Mouse (Mus musculus): ENCODE measurements at regions not wholly inside any gene's neighbourhood (a gene's known extent, or its start where the extent isn't known, plus 50 kb on each side); places are given as distances from the start of the nearest gene placed in this dataset.

- no peak overlapping the region for H3K9ac ChIP-seq (ENCODE audit: low read length)
- no peaks in the 10 kb centered on the region for H3K9me3 ChIP-seq (replicated peaks; ENCODE audit: control insufficient read depth, low read length)
- H3K4me2 ChIP-seq (ENCODE audit: low read depth, low read length): no peak overlapping the region
- no peaks in the 10 kb centered on the region for H3K27me3 ChIP-seq (ENCODE audit: control insufficient read depth, insufficient read depth, low read length)
- no peak overlapping the region for H3K4me3 ChIP-seq (replicated peaks; ENCODE audit: low read length)
- no peak for ATAC-seq (ENCODE audit: insufficient read depth, low FRiP score)
- no peak overlapping the region for H3K27ac ChIP-seq (ENCODE audit: low read length)
- H3K4me1 ChIP-seq (ENCODE audit: control insufficient read depth, insufficient read depth, low read length): no peaks in the 10 kb centered on the region
- 77% methylated on average over 3 of the region's 3 CpGs for WGBS
- no peaks in the 10 kb centered on the region for H3K36me3 ChIP-seq (ENCODE audit: control insufficient read depth, insufficient read depth, low read length)
Measured at GRCm38 (mm10) chr5:52920251-52920650, 86.4 kb downstream of the Anapc4 start.

GRCm38 (mm10) chr5:52920722-52921264, 87.0 kb downstream of the Anapc4 start:
- WGBS: 46% methylated on average over 7 of the region's 7 CpGs
- Histone ChIP-seq H3K9me3 (replicated peaks; ENCODE audit: control insufficient read depth, low read length) (no peaks in the 10 kb centered on the region), H3K4me2 (ENCODE audit: low read depth, low read length) (no peak overlapping the region), H3K9ac (ENCODE audit: low read length) (no peak overlapping the region), H3K36me3 (ENCODE audit: control insufficient read depth, insufficient read depth, low read length) (no peaks in the 10 kb centered on the region), H3K4me1 (ENCODE audit: control insufficient read depth, insufficient read depth, low read length) (no peaks in the 10 kb centered on the region), H3K4me3 (replicated peaks; ENCODE audit: low read length) (no peak overlapping the region), H3K27me3 (ENCODE audit: control insufficient read depth, insufficient read depth, low read length) (no peaks in the 10 kb centered on the region), H3K27ac (ENCODE audit: low read length) (no peak overlapping the region)
- no peak for ATAC-seq (ENCODE audit: insufficient read depth, low FRiP score)

GRCm38 (mm10) chr5:52925006-52925405, 91.2 kb downstream of the Anapc4 start:
- Histone ChIP-seq H3K4me2 (ENCODE audit: low read depth, low read length) (no peak overlapping the region), H3K9me3 (replicated peaks; ENCODE audit: control insufficient read depth, low read length) (no peaks in the 10 kb centered on the region), H3K4me1 (ENCODE audit: control insufficient read depth, insufficient read depth, low read length) (no peaks in the 10 kb centered on the region), H3K36me3 (ENCODE audit: control insufficient read depth, insufficient read depth, low read length) (no peaks in the 10 kb centered on the region), H3K4me3 (replicated peaks; ENCODE audit: low read length) (no peak overlapping the region), H3K9ac (ENCODE audit: low read length) (no peak overlapping the region), H3K27me3 (ENCODE audit: control insufficient read depth, insufficient read depth, low read length) (no peaks in the 10 kb centered on the region), H3K27ac (ENCODE audit: low read length) (no peak overlapping the region)
- WGBS: 77% methylated on average over 6 of the region's 6 CpGs
- no peak for ATAC-seq (ENCODE audit: insufficient read depth, low FRiP score)

GRCm38 (mm10) chr5:52929690-52930089, 95.9 kb downstream of the Anapc4 start:
- no peak overlapping the region for H3K9ac ChIP-seq (ENCODE audit: low read length)
- WGBS: 81% methylated on average over 8 of the region's 8 CpGs
- no peaks in the 10 kb centered on the region for H3K27me3 ChIP-seq (ENCODE audit: control insufficient read depth, insufficient read depth, low read length)
- no peak for ATAC-seq (ENCODE audit: insufficient read depth, low FRiP score)
- no peaks in the 10 kb centered on the region for H3K36me3 ChIP-seq (ENCODE audit: control insufficient read depth, insufficient read depth, low read length)
- no peaks in the 10 kb centered on the region for H3K4me1 ChIP-seq (ENCODE audit: control insufficient read depth, insufficient read depth, low read length)
- no peak overlapping the region for H3K27ac ChIP-seq (ENCODE audit: low read length)
- H3K9me3 ChIP-seq (replicated peaks; ENCODE audit: control insufficient read depth, low read length): no peaks in the 10 kb centered on the region
- H3K4me3 ChIP-seq (replicated peaks; ENCODE audit: low read length): no peak overlapping the region
- no peak overlapping the region for H3K4me2 ChIP-seq (ENCODE audit: low read depth, low read length)

GRCm38 (mm10) chr5:52933291-52933690, 99.5 kb downstream of the Anapc4 start:
- Histone ChIP-seq H3K27me3 (ENCODE audit: control insufficient read depth, insufficient read depth, low read length) (no peaks in the 10 kb centered on the region), H3K27ac (ENCODE audit: low read length) (no peak overlapping the region), H3K9ac (ENCODE audit: low read length) (no peak overlapping the region), H3K4me3 (replicated peaks; ENCODE audit: low read length) (no peak overlapping the region), H3K4me1 (ENCODE audit: control insufficient read depth, insufficient read depth, low read length) (no peaks in the 10 kb centered on the region), H3K36me3 (ENCODE audit: control insufficient read depth, insufficient read depth, low read length) (no peaks in the 10 kb centered on the region), H3K9me3 (replicated peaks; ENCODE audit: control insufficient read depth, low read length) (no peaks in the 10 kb centered on the region), H3K4me2 (ENCODE audit: low read depth, low read length) (no peak overlapping the region)
- WGBS: 82% methylated on average over 6 of the region's 6 CpGs
- no peak for ATAC-seq (ENCODE audit: insufficient read depth, low FRiP score)

GRCm38 (mm10) chr5:52937626-52938025, 100.3 kb upstream of the Slc34a2 start:
- H3K36me3 ChIP-seq (ENCODE audit: control insufficient read depth, insufficient read depth, low read length): no peaks in the 10 kb centered on the region
- H3K27ac ChIP-seq (ENCODE audit: low read length): no peak overlapping the region
- H3K27me3 ChIP-seq (ENCODE audit: control insufficient read depth, insufficient read depth, low read length): no peaks in the 10 kb centered on the region
- no peak overlapping the region for H3K9ac ChIP-seq (ENCODE audit: low read length)
- no peaks in the 10 kb centered on the region for H3K4me1 ChIP-seq (ENCODE audit: control insufficient read depth, insufficient read depth, low read length)
- WGBS: 64% methylated on average over 1 of the region's 1 CpGs
- no peaks in the 10 kb centered on the region for H3K9me3 ChIP-seq (replicated peaks; ENCODE audit: control insufficient read depth, low read length)
- no peak for ATAC-seq (ENCODE audit: insufficient read depth, low FRiP score)
- H3K4me3 ChIP-seq (replicated peaks; ENCODE audit: low read length): no peak overlapping the region
- H3K4me2 ChIP-seq (ENCODE audit: low read depth, low read length): no peak overlapping the region

GRCm38 (mm10) chr5:52939994-52940393, 97.9 kb upstream of the Slc34a2 start:
- 85% methylated on average over 6 of the region's 6 CpGs for WGBS
- H3K27me3 ChIP-seq (ENCODE audit: control insufficient read depth, insufficient read depth, low read length): no peaks in the 10 kb centered on the region
- H3K9ac ChIP-seq (ENCODE audit: low read length): no peak overlapping the region
- H3K4me1 ChIP-seq (ENCODE audit: control insufficient read depth, insufficient read depth, low read length): no peaks in the 10 kb centered on the region
- no peak overlapping the region for H3K27ac ChIP-seq (ENCODE audit: low read length)
- H3K9me3 ChIP-seq (replicated peaks; ENCODE audit: control insufficient read depth, low read length): no peaks in the 10 kb centered on the region
- no peak overlapping the region for H3K4me3 ChIP-seq (replicated peaks; ENCODE audit: low read length)
- ATAC-seq (ENCODE audit: insufficient read depth, low FRiP score): no peak
- H3K36me3 ChIP-seq (ENCODE audit: control insufficient read depth, insufficient read depth, low read length): no peaks in the 10 kb centered on the region
- H3K4me2 ChIP-seq (ENCODE audit: low read depth, low read length): no peak overlapping the region

GRCm38 (mm10) chr5:52940645-52941044, 97.2 kb upstream of the Slc34a2 start:
- no peaks in the 10 kb centered on the region for H3K27me3 ChIP-seq (ENCODE audit: control insufficient read depth, insufficient read depth, low read length)
- H3K36me3 ChIP-seq (ENCODE audit: control insufficient read depth, insufficient read depth, low read length): no peaks in the 10 kb centered on the region
- no peak for ATAC-seq (ENCODE audit: insufficient read depth, low FRiP score)
- no peak overlapping the region for H3K9ac ChIP-seq (ENCODE audit: low read length)
- H3K9me3 ChIP-seq (replicated peaks; ENCODE audit: control insufficient read depth, low read length): no peaks in the 10 kb centered on the region
- H3K27ac ChIP-seq (ENCODE audit: low read length): no peak overlapping the region
- no peak overlapping the region for H3K4me2 ChIP-seq (ENCODE audit: low read depth, low read length)
- H3K4me3 ChIP-seq (replicated peaks; ENCODE audit: low read length): no peak overlapping the region
- H3K4me1 ChIP-seq (ENCODE audit: control insufficient read depth, insufficient read depth, low read length): no peaks in the 10 kb centered on the region
- 63% methylated on average over 4 of the region's 4 CpGs for WGBS

- no peak overlapping the region for H3K4me3 ChIP-seq (replicated peaks; ENCODE audit: low read length)
- no peak overlapping the region for H3K27ac ChIP-seq (ENCODE audit: low read length)
- no peaks in the 10 kb centered on the region for H3K4me1 ChIP-seq (ENCODE audit: control insufficient read depth, insufficient read depth, low read length)
- no peaks in the 10 kb centered on the region for H3K9me3 ChIP-seq (replicated peaks; ENCODE audit: control insufficient read depth, low read length)
- no peaks in the 10 kb centered on the region for H3K27me3 ChIP-seq (ENCODE audit: control insufficient read depth, insufficient read depth, low read length)
- no peak overlapping the region for H3K4me2 ChIP-seq (ENCODE audit: low read depth, low read length)
- H3K36me3 ChIP-seq (ENCODE audit: control insufficient read depth, insufficient read depth, low read length): no peaks in the 10 kb centered on the region
- no peak overlapping the region for H3K9ac ChIP-seq (ENCODE audit: low read length)
- ATAC-seq (ENCODE audit: insufficient read depth, low FRiP score): no peak
- 65% methylated on average over 8 of the region's 8 CpGs for WGBS
Measured at GRCm38 (mm10) chr5:52953875-52954274, 84.0 kb upstream of the Slc34a2 start.

- ATAC-seq (ENCODE audit: insufficient read depth, low FRiP score): no peak
- WGBS: 81% methylated on average over 3 of the region's 3 CpGs
- H3K27me3 ChIP-seq (ENCODE audit: control insufficient read depth, insufficient read depth, low read length): no peaks in the 10 kb centered on the region
Measured at GRCm38 (mm10) chr5:52954713-52955112, 83.2 kb upstream of the Slc34a2 start.

More at GRCm38 (mm10) chr5:52954713-52955112, 83.2 kb upstream of the Slc34a2 start:
- H3K36me3 ChIP-seq (ENCODE audit: control insufficient read depth, insufficient read depth, low read length): no peaks in the 10 kb centered on the region
- no peaks in the 10 kb centered on the region for H3K4me1 ChIP-seq (ENCODE audit: control insufficient read depth, insufficient read depth, low read length)
- H3K27ac ChIP-seq (ENCODE audit: low read length): no peak overlapping the region
- no peak overlapping the region for H3K9ac ChIP-seq (ENCODE audit: low read length)
- no peak overlapping the region for H3K4me3 ChIP-seq (replicated peaks; ENCODE audit: low read length)
- H3K9me3 ChIP-seq (replicated peaks; ENCODE audit: control insufficient read depth, low read length): no peaks in the 10 kb centered on the region
- H3K4me2 ChIP-seq (ENCODE audit: low read depth, low read length): no peak overlapping the region
